Mouse (Mus musculus) stomach, postnatal 0 days (tissue): Measurements from ENCODE around the gene Igfbpl1. TPM values are rescaled to one million over a fixed set of nuclear protein-coding genes. Genes with fewer than 3 reads are reported as not detected.

ENCODE experiments used
- ATAC-seq: fragments of 200-750 bp; cut with Nextera tagmentation; 2 replicates; pipeline ENCODE4 v1.8.0; 2017; ENCODE audit not compliant: low FRiP score, low TSS enrichment
- DNase-seq: peaks from one replicate; pipeline ENCODE4 v3.0.0-alpha.2; 2016; ENCODE audit warnings: low spot score
- H3K27ac ChIP-seq: fragments of 300-500 bp; sonication (generic); replicated peaks from 2 replicates; pipeline ENCODE4 v1.5.1; 2014; ENCODE audit warnings: mild to moderate bottlenecking, control low read depth
- H3K27me3 ChIP-seq: fragments of 300-500 bp; sonication (generic); 2 replicates; pipeline ENCODE4 v1.6.1; 2014; ENCODE audit warnings: low read length; ENCODE audit not compliant: control insufficient read depth, insufficient read depth
- H3K36me3 ChIP-seq: fragments of 300-500 bp; sonication (generic); 2 replicates; pipeline ENCODE4 v1.6.1; 2014; ENCODE audit warnings: low read length, mixed read lengths; ENCODE audit not compliant: control insufficient read depth, insufficient read depth
- H3K4me1 ChIP-seq: fragments of 300-500 bp; sonication (generic); replicated peaks from 2 replicates; pipeline ENCODE4 v1.6.1; 2014; ENCODE audit warnings: antibody characterized with exemption; ENCODE audit not compliant: control insufficient read depth, insufficient read depth
- H3K4me2 ChIP-seq: fragments of 300-500 bp; sonication (generic); replicated peaks from 2 replicates; pipeline ENCODE4 v1.6.1; 2014; ENCODE audit warnings: low read depth, mild to moderate bottlenecking, control low read depth, moderate library complexity
- H3K4me3 ChIP-seq: fragments of 300-500 bp; sonication (generic); 2 replicates; pipeline ENCODE4 v1.5.1; 2014; ENCODE audit warnings: low read depth, low read length, control low read depth
- H3K9ac ChIP-seq: fragments of 300-500 bp; sonication (generic); 2 replicates; pipeline ENCODE4 v1.6.1; 2014; ENCODE audit warnings: mild to moderate bottlenecking, low read length, control low read depth, mixed read lengths
- H3K9me3 ChIP-seq: fragments of 300-500 bp; sonication (generic); 2 replicates; pipeline ENCODE4 v1.6.1; 2016; ENCODE audit warnings: low read length; ENCODE audit not compliant: control insufficient read depth
- CTCF ChIP-seq: IDR thresholded peaks from 2 replicates; pipeline ENCODE4 v1.5.1; 2016; ENCODE audit warnings: antibody characterized with exemption, low read depth, mild to moderate bottlenecking, moderate library complexity
- EP300 ChIP-seq: optimal IDR thresholded peaks from 2 replicates; pipeline ENCODE3; 2016; ENCODE audit warnings: antibody characterized with exemption
- WGBS: fragments of 180-500 bp; shearing (Covaris S2); extraction: QIAGEN DNeasy Blood & Tissue Kit; methylation state at CpG from one replicate; pipeline ENCODE4 v1.1.7; 2014; 5-methylcytosine and 5-hydroxymethylcytosine counted together
- polyA plus RNA-seq: library from polyadenylated mRNA; unstranded; fragments of >200 nt; fragmentation: Nextera tagmentation; extraction: Ambion mirVana; gene quantifications from 2 replicates; pipeline ENCODE4 v1.2.1, GENCODE M21; 2015

The Igfbpl1 gene
- polyA plus RNA-seq, 1 experiment from 2014 or later: 0.17 TPM

GRCm38 (mm10) chr4:45789263-45789958 is 37.3 kb downstream of the Igfbpl1 start:
- H3K4me3 ChIP-seq: no peak overlapping the region
- ATAC-seq (no peak), DNase-seq (no peak)
- no peak overlapping the region for H3K9ac ChIP-seq
- 60% methylated on average over 13 of the region's 13 CpGs for WGBS
- no peak overlapping the region for H3K27ac ChIP-seq
- H3K4me2 ChIP-seq: no peak overlapping the region
- no peaks in the 10 kb centered on the region for H3K36me3 ChIP-seq
- H3K4me1 ChIP-seq: no peaks in the 10 kb centered on the region
- no peaks in the 10 kb centered on the region for H3K27me3 ChIP-seq
- H3K9me3 ChIP-seq: no peaks in the 10 kb centered on the region
- TF ChIP-seq CTCF (no peak), EP300 (no peak)

- TF ChIP-seq CTCF (no peak), EP300 (no peak)
- no peaks in the 10 kb centered on the region for H3K4me1 ChIP-seq
- ATAC-seq (no peak), DNase-seq (no peak)
- WGBS: 74% methylated on average over 13 of the region's 13 CpGs
- no peaks in the 10 kb centered on the region for H3K9me3 ChIP-seq
- H3K36me3 ChIP-seq: no peaks in the 10 kb centered on the region
- no peak overlapping the region for H3K4me3 ChIP-seq
- no peak overlapping the region for H3K27ac ChIP-seq
- no peak overlapping the region for H3K9ac ChIP-seq
- H3K4me2 ChIP-seq: no peak overlapping the region
- H3K27me3 ChIP-seq: no peaks in the 10 kb centered on the region
Measured at GRCm38 (mm10) chr4:45788446-45789081, 38.2 kb downstream of the Igfbpl1 start.

GRCm38 (mm10) chr4:45786674-45787073 is 40.0 kb downstream of the Igfbpl1 start:
- Histone ChIP-seq H3K27ac (no peak overlapping the region), H3K4me2 (no peak overlapping the region), H3K27me3 (no peaks in the 10 kb centered on the region), H3K9ac (no peak overlapping the region), H3K36me3 (no peaks in the 10 kb centered on the region), H3K9me3 (no peaks in the 10 kb centered on the region), H3K4me1 (no peaks in the 10 kb centered on the region), H3K4me3 (no peak overlapping the region)
- no peak for ATAC-seq
- DNase-seq: no peak
- 44% methylated on average over 4 of the region's 4 CpGs for WGBS
- no peak for TF ChIP-seq EP300
- TF ChIP-seq CTCF: peak; percentile 48

- no peak for ATAC-seq
- no peak for TF ChIP-seq EP300
- no peak for TF ChIP-seq CTCF
- Histone ChIP-seq H3K27ac (no peak overlapping the region), H3K9ac (no peak overlapping the region), H3K27me3 (no peaks in the 10 kb centered on the region), H3K4me2 (no peak overlapping the region), H3K4me3 (no peak overlapping the region), H3K9me3 (no peaks in the 10 kb centered on the region), H3K36me3 (no peaks in the 10 kb centered on the region), H3K4me1 (no peaks in the 10 kb centered on the region)
- DNase-seq: no peak
- 41% methylated on average over 2 of the region's 2 CpGs for WGBS
Measured at GRCm38 (mm10) chr4:45785959-45786358, 40.8 kb downstream of the Igfbpl1 start.

- no peak overlapping the region for H3K4me3 ChIP-seq
- no peak overlapping the region for H3K4me2 ChIP-seq
- H3K9me3 ChIP-seq: no peaks in the 10 kb centered on the region
- ATAC-seq (no peak), DNase-seq (no peak)
- H3K36me3 ChIP-seq: no peaks in the 10 kb centered on the region
- no peaks in the 10 kb centered on the region for H3K4me1 ChIP-seq
- 66% methylated on average over 1 of the region's 1 CpGs for WGBS
- H3K9ac ChIP-seq: no peak overlapping the region
- H3K27me3 ChIP-seq: no peaks in the 10 kb centered on the region
- H3K27ac ChIP-seq: no peak overlapping the region
- TF ChIP-seq EP300: no peak
- TF ChIP-seq CTCF: peak; percentile 18; the same call in 1 of the 2 replicates
Measured at GRCm38 (mm10) chr4:45783671-45784070, 43.1 kb downstream of the Igfbpl1 start.

- Histone ChIP-seq H3K9ac (no peak overlapping the region), H3K9me3 (no peaks in the 10 kb centered on the region), H3K27me3 (no peaks in the 10 kb centered on the region), H3K36me3 (no peaks in the 10 kb centered on the region), H3K4me2 (no peak overlapping the region), H3K4me1 (0 out of 2 replicates have a peak, but pooled peaks cover 7% of the 10 kb centered on the region), H3K4me3 (no peak overlapping the region), H3K27ac (no peak overlapping the region)
- no peak for ATAC-seq
- TF ChIP-seq EP300 (no peak), CTCF (peak; percentile 82)
- 3% methylated on average over 5 of the region's 5 CpGs for WGBS
- peak; percentile 65 for DNase-seq
Measured at GRCm38 (mm10) chr4:45771619-45772018, 55.1 kb downstream of the Igfbpl1 start.
